Mouse (Mus musculus) heart, adult 18-20 months (tissue): Measurements from ENCODE around the gene Tmem120a. TPM values are rescaled to one million over a fixed set of nuclear protein-coding genes. Genes with fewer than 3 reads are reported as not detected.

ENCODE experiments used
- DNase-seq, 2 experiments: peaks; one replicate each; pipeline ENCODE4 v3.0.0; 2021 to 2022; ENCODE audit warnings: mixed read lengths in 1 of 2
- long read RNA-seq, 2 experiments: library from polyadenylated mRNA; stranded (forward); transcript quantifications; one replicate each; pipeline ENCODE4 v2.0.0; 2021
- total RNA-seq, 2 experiments: library from RNA; stranded (reverse); gene quantifications; 2 replicates each; pipeline ENCODE4 v1.2.3; 2021

Tmem120a gene
- total RNA-seq = 10 to 100 TPM; 14.3 to 16.3 TPM
- long read RNA-seq, experiment 1, transcript Tmem120a-201 (12 exons, 1,559 nt) = major isoform, 26 of 29 reads
- long read RNA-seq, experiment 1, partial matches to known transcripts = 2 of 29 reads
- long read RNA-seq, experiment 1, other reads (novel, unspliced or antisense) = 1 of 29 reads
- long read RNA-seq, experiment 2, transcript Tmem120a-201 (12 exons, 1,559 nt) = major isoform, 22 of 27 reads
- long read RNA-seq, experiment 2, partial matches to known transcripts = 2 of 27 reads
- long read RNA-seq, experiment 2, other reads (novel, unspliced or antisense) = 3 of 27 reads

- DNase-seq = peak; percentile 98 to 99
Observed at GRCm38 (mm10) chr5:135743741-135744609, at the start of gene Tmem120a. Tmem120a (minus strand) TSS chr5:135744448.

GRCm38 (mm10) chr5:135782901-135783300 is 38.7 kb upstream of the Tmem120a start:
- DNase-seq = no peak

GRCm38 (mm10) chr5:135780331-135780730 is 36.1 kb upstream of the Tmem120a start:
- DNase-seq = no peak

GRCm38 (mm10) chr5:135778471-135779445 is 34.5 kb upstream of the Tmem120a start, which contains the start of gene Mdh2:
Mdh2 (plus strand) TSS chr5:135778480.
- DNase-seq = peak; percentile 99 to 100

- DNase-seq = no peak
Observed at GRCm38 (mm10) chr5:135777796-135778470, 33.7 kb upstream of the Tmem120a start, which contains the start of gene Styxl1. Styxl1 (minus strand) TSS chr5:135778385.

- DNase-seq = no peak
Observed at GRCm38 (mm10) chr5:135776546-135776945, 32.3 kb upstream of the Tmem120a start.

GRCm38 (mm10) chr5:135772519-135772918 is 28.3 kb upstream of the Tmem120a start:
- no peak for DNase-seq

- DNase-seq = no peak
Observed at GRCm38 (mm10) chr5:135764971-135765370, 20.7 kb upstream of the Tmem120a start.

GRCm38 (mm10) chr5:135763526-135763925 is 19.3 kb upstream of the Tmem120a start:
- peak; percentile 60 to 89 for DNase-seq

GRCm38 (mm10) chr5:135761881-135762280 is 17.6 kb upstream of the Tmem120a start:
- DNase-seq = no peak

GRCm38 (mm10) chr5:135751595-135751994 is 7.3 kb upstream of the Tmem120a start:
- no peak for DNase-seq

GRCm38 (mm10) chr5:135751041-135751440 is 6.8 kb upstream of the Tmem120a start:
- no peak for DNase-seq

- DNase-seq = no peak
Observed at GRCm38 (mm10) chr5:135744742-135745141, 494 bp upstream of the Tmem120a start.

GRCm38 (mm10) chr5:135742941-135743740 is 1.1 kb downstream of the Tmem120a start:
- no peak for DNase-seq

- DNase-seq = no peak
Observed at GRCm38 (mm10) chr5:135742156-135742555, 2.1 kb downstream of the Tmem120a start.

GRCm38 (mm10) chr5:135738266-135738665 is 6.0 kb downstream of the Tmem120a start:
- no peak for DNase-seq

- DNase-seq = no peak
Observed at GRCm38 (mm10) chr5:135737154-135737553, 7.1 kb downstream of the Tmem120a start.

GRCm38 (mm10) chr5:135736544-135736943 is 7.7 kb downstream of the Tmem120a start:
- DNase-seq = no peak

- no peak for DNase-seq
Observed at GRCm38 (mm10) chr5:135735741-135736140, 8.5 kb downstream of the Tmem120a start.

GRCm38 (mm10) chr5:135734057-135734680 is 10.1 kb downstream of the Tmem120a start:
- peak in 1 of 2 experiments; percentile 9 for DNase-seq
